Mouse (Mus musculus) intestine, embryonic 14.5 days (tissue): Measurements from ENCODE around the gene Hspa8. TPM values are rescaled to one million over a fixed set of nuclear protein-coding genes. Genes with fewer than 3 reads are reported as not detected.

Experiments used
- ATAC-seq: fragments of 200-750 bp; cut with Nextera tagmentation; replicated peaks from 2 replicates; pipeline ENCODE4 v1.8.0; 2017; ENCODE audit warnings: low read depth, moderate number of reproducible peaks, moderate TSS enrichment, moderate library complexity; ENCODE audit not compliant: low FRiP score, low TSS enrichment
- DNase-seq: peaks from one replicate; pipeline ENCODE4 v3.0.0-alpha.2; 2018; ENCODE audit warnings: low spot score
- H3K27ac ChIP-seq: fragments of 300-500 bp; sonication (generic); 2 replicates; pipeline ENCODE4 v1.5.1; 2014; ENCODE audit warnings: low read depth, mild to moderate bottlenecking, control low read depth
- H3K27me3 ChIP-seq: fragments of 300-500 bp; sonication (generic); replicated peaks from 2 replicates; pipeline ENCODE4 v1.6.1; 2014; ENCODE audit warnings: low read length, control low read depth; ENCODE audit not compliant: control insufficient read depth, insufficient read depth
- H3K36me3 ChIP-seq: fragments of 300-500 bp; sonication (generic); 2 replicates; pipeline ENCODE4 v1.6.1; 2014; ENCODE audit warnings: low read length, control low read depth; ENCODE audit not compliant: control insufficient read depth, insufficient read depth
- H3K4me1 ChIP-seq: fragments of 300-500 bp; sonication (generic); replicated peaks from 2 replicates; pipeline ENCODE4 v1.6.1; 2014; ENCODE audit warnings: low read length, control low read depth, mixed read lengths; ENCODE audit not compliant: control insufficient read depth, insufficient read depth
- H3K4me2 ChIP-seq: fragments of 300-500 bp; sonication (generic); 2 replicates; pipeline ENCODE4 v1.6.1; 2014; ENCODE audit warnings: low read length
- H3K4me3 ChIP-seq: fragments of 300-500 bp; sonication (generic); 2 replicates; pipeline ENCODE4 v1.5.1; 2014; ENCODE audit warnings: low read depth, low read length, control low read depth, mixed read lengths
- H3K9ac ChIP-seq: fragments of 300-500 bp; sonication (generic); 2 replicates; pipeline ENCODE4 v1.6.1; 2014; ENCODE audit warnings: mild to moderate bottlenecking, low read length
- H3K9me3 ChIP-seq: fragments of 300-500 bp; sonication (generic); 2 replicates; pipeline ENCODE4 v1.6.1; 2016; ENCODE audit warnings: low read length, control low read depth; ENCODE audit not compliant: control insufficient read depth
- WGBS: fragments of 180-500 bp; shearing (Covaris S2); extraction: QIAGEN DNeasy Blood & Tissue Kit; methylation state at CpG from one replicate; pipeline ENCODE4 v1.1.7; 2014; 5-methylcytosine and 5-hydroxymethylcytosine counted together
- polyA plus RNA-seq: library from polyadenylated mRNA; unstranded; fragments of >200 nt; fragmentation: Nextera tagmentation; extraction: Ambion mirVana; gene quantifications from 2 replicates; pipeline ENCODE4 v1.2.1, GENCODE M21; 2014

The Hspa8 gene
- polyA plus RNA-seq, 1 experiment from 2014 or later, result 2,647 TPM

- H3K9me3 ChIP-seq, result no peaks in the 10 kb centered on the region
- peaks cover 31% of the 10 kb centered on the region for H3K36me3 ChIP-seq
- 70% methylated on average over 8 of the region's 8 CpGs for WGBS
- H3K4me3 ChIP-seq, result no peak overlapping the region
- H3K27ac ChIP-seq, result no peak overlapping the region; the same call in 1 of the 2 replicates
- H3K4me2 ChIP-seq, result no peak overlapping the region
- no peak overlapping the region for H3K9ac ChIP-seq
- H3K27me3 ChIP-seq, result no peaks in the 10 kb centered on the region
- DNase-seq (no peak), ATAC-seq (no peak)
- peaks cover 14% of the 10 kb centered on the region for H3K4me1 ChIP-seq
Measured at GRCm38 (mm10) chr9:40808907-40809280, 8.1 kb downstream of the Hspa8 start.

GRCm38 (mm10) chr9:40811860-40812259 lies 11.1 kb downstream of the Hspa8 start:
- H3K27me3 ChIP-seq, result no peaks in the 10 kb centered on the region
- H3K9ac ChIP-seq, result no peak overlapping the region
- WGBS, result 49% methylated on average over 2 of the region's 2 CpGs
- H3K4me3 ChIP-seq, result no peak overlapping the region
- peaks cover 2% of the 10 kb centered on the region; the same call in 1 of the 2 replicates for H3K4me1 ChIP-seq
- H3K36me3 ChIP-seq, result peaks cover 2% of the 10 kb centered on the region
- ATAC-seq (no peak), DNase-seq (no peak)
- H3K4me2 ChIP-seq, result no peak overlapping the region
- H3K27ac ChIP-seq, result no peak overlapping the region
- no peaks in the 10 kb centered on the region for H3K9me3 ChIP-seq

- 89% methylated on average over 7 of the region's 7 CpGs for WGBS
- no peaks in the 10 kb centered on the region for H3K27me3 ChIP-seq
- no peak overlapping the region for H3K27ac ChIP-seq
- DNase-seq (no peak), ATAC-seq (no peak)
- H3K9ac ChIP-seq, result no peak overlapping the region
- H3K4me2 ChIP-seq, result no peak overlapping the region
- H3K36me3 ChIP-seq, result no peaks in the 10 kb centered on the region; the same call in 1 of the 2 replicates
- no peak overlapping the region for H3K4me3 ChIP-seq
- H3K9me3 ChIP-seq, result no peaks in the 10 kb centered on the region
- no peaks in the 10 kb centered on the region for H3K4me1 ChIP-seq
Measured at GRCm38 (mm10) chr9:40814060-40814459, 13.3 kb downstream of the Hspa8 start.

- no peaks in the 10 kb centered on the region for H3K9me3 ChIP-seq
- no peaks in the 10 kb centered on the region for H3K36me3 ChIP-seq
- H3K4me1 ChIP-seq, result peaks cover 8% of the 10 kb centered on the region
- H3K9ac ChIP-seq, result no peak overlapping the region
- 86% methylated on average over 5 of the region's 5 CpGs for WGBS
- no peaks in the 10 kb centered on the region for H3K27me3 ChIP-seq
- H3K4me2 ChIP-seq, result no peak overlapping the region
- DNase-seq (no peak), ATAC-seq (no peak)
- no peak overlapping the region for H3K4me3 ChIP-seq
- no peak overlapping the region for H3K27ac ChIP-seq
Measured at GRCm38 (mm10) chr9:40817325-40818028, 16.7 kb downstream of the Hspa8 start.

GRCm38 (mm10) chr9:40825601-40826000 lies 24.8 kb downstream of the Hspa8 start:
- peaks cover 8% of the 10 kb centered on the region for H3K4me1 ChIP-seq
- H3K27me3 ChIP-seq, result no peaks in the 10 kb centered on the region
- no peaks in the 10 kb centered on the region for H3K36me3 ChIP-seq
- WGBS, result 43% methylated on average over 6 of the region's 6 CpGs
- H3K9ac ChIP-seq, result no peak overlapping the region
- DNase-seq (no peak), ATAC-seq (no peak)
- no peak overlapping the region for H3K4me2 ChIP-seq
- no peaks in the 10 kb centered on the region for H3K9me3 ChIP-seq
- H3K27ac ChIP-seq, result no peak overlapping the region
- no peak overlapping the region for H3K4me3 ChIP-seq

- Histone ChIP-seq H3K4me1 (no peaks in the 10 kb centered on the region), H3K27ac (no peak overlapping the region), H3K4me3 (no peak overlapping the region), H3K9ac (no peak overlapping the region), H3K9me3 (no peaks in the 10 kb centered on the region), H3K4me2 (no peak overlapping the region), H3K36me3 (no peaks in the 10 kb centered on the region), H3K27me3 (no peaks in the 10 kb centered on the region)
- ATAC-seq (no peak), DNase-seq (no peak)
- 88% methylated on average over 4 of the region's 4 CpGs for WGBS
Measured at GRCm38 (mm10) chr9:40827366-40827765, 26.6 kb downstream of the Hspa8 start.

- H3K27me3 ChIP-seq, result no peaks in the 10 kb centered on the region
- no peak for ATAC-seq
- no peaks in the 10 kb centered on the region for H3K9me3 ChIP-seq
- peak; percentile 92 for DNase-seq
- WGBS, result 9% methylated on average over 12 of the region's 12 CpGs
- H3K4me1 ChIP-seq, result no peaks in the 10 kb centered on the region
- no peak overlapping the region for H3K27ac ChIP-seq
- no peak overlapping the region for H3K4me3 ChIP-seq
- no peaks in the 10 kb centered on the region for H3K36me3 ChIP-seq
- H3K9ac ChIP-seq, result no peak overlapping the region
- no peak overlapping the region for H3K4me2 ChIP-seq
Measured at GRCm38 (mm10) chr9:40834569-40834968, 33.8 kb downstream of the Hspa8 start.

- Histone ChIP-seq H3K4me3 (no peak overlapping the region), H3K27ac (no peak overlapping the region), H3K9me3 (no peaks in the 10 kb centered on the region), H3K9ac (no peak overlapping the region), H3K27me3 (no peaks in the 10 kb centered on the region), H3K4me2 (no peak overlapping the region), H3K36me3 (no peaks in the 10 kb centered on the region), H3K4me1 (no peaks in the 10 kb centered on the region)
- no peak for DNase-seq
- ATAC-seq, result no peak
- WGBS, result 82% methylated on average over 3 of the region's 3 CpGs
Measured at GRCm38 (mm10) chr9:40836681-40837080, 35.9 kb downstream of the Hspa8 start.

- Histone ChIP-seq H3K4me2 (no peak overlapping the region), H3K9ac (no peak overlapping the region), H3K36me3 (no peaks in the 10 kb centered on the region), H3K9me3 (no peaks in the 10 kb centered on the region), H3K27me3 (no peaks in the 10 kb centered on the region), H3K4me3 (no peak overlapping the region), H3K27ac (no peak overlapping the region), H3K4me1 (no peaks in the 10 kb centered on the region)
- 64% methylated on average over 3 of the region's 3 CpGs for WGBS
- ATAC-seq (no peak), DNase-seq (no peak)
Measured at GRCm38 (mm10) chr9:40839662-40840061, 38.9 kb downstream of the Hspa8 start.
